Mouse (Mus musculus): ENCODE measurements at regions not wholly inside any gene's neighbourhood (a gene's known extent, or its start where the extent isn't known, plus 50 kb on each side); places are given as distances from the start of the nearest gene placed in this dataset.

DNA sequence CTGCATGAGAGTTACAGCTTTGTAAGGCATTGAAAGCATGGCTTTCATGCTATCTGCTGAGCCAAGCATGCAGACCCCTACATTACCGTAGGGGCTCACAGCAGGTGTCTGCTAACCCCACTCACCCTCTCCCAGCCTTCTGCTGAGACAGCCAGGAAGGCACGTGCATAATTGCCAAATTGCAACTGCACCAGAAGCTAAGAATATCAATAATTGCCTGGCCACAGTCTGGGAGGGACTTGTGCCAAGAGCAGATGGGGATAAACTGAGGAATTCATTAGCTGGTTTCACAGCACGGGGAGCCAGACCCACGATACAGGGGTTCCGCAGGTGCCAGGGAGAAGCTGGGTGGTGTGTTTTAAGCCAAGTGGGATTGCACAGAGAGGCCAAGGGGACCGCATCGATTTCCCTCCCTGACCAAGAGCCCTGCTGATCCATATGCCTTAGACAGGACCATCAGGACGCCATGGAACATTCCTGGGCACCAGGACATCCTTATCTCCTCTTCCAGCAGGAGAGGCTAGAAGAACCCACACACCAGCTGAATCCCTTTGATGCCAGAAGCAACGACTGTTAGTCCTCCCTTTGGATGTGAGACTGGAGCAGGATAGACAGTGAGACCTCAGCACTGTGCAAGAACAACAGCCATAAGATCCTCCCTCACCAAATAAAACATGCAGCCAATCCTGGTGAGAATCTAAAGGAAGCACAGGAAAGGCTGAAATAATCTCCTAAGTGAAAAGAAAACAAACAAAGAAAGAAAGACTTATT lies 84.8 kb upstream of the Glrp1 start:
- WGBS = 46% methylated on average over 9 of the region's 9 CpGs
- Histone ChIP-seq H3K4me3 (no peak overlapping the region), H3K9ac (ENCODE audit: low read depth, low read length) (no peak overlapping the region), H3K27me3 (ENCODE audit: control insufficient read depth, insufficient read depth, low read length) (no peaks in the 10 kb centered on the region), H3K36me3 (ENCODE audit: control insufficient read depth, insufficient read depth, low read length) (no peaks in the 10 kb centered on the region), H3K79me2 (replicated peaks; ENCODE audit: control insufficient read depth, insufficient read depth, low read length) (no peaks in the 10 kb centered on the region), H3K27ac (no peak overlapping the region), H3K4me1 (ENCODE audit: control insufficient read depth, insufficient read depth, low read length) (no peaks in the 10 kb centered on the region)
- no peak for TF ChIP-seq POLR2A (IDR thresholded peaks at IDR 0.05; ENCODE audit: insufficient read depth, low read depth, low read length)
- no peak for TF ChIP-seq CTCF (IDR thresholded peaks at IDR 0.05)
- no peak for TF ChIP-seq EP300 (IDR thresholded peaks at IDR 0.05; ENCODE audit: insufficient read depth, low read depth, low read length)
- intact Hi-C loops (cut with DNase I) = loop anchor here (5.0 kb wide), 1 partner anchor 43 kb away; no protein-coding TSS in a partner anchor
- no peak for DNase-seq

DNA sequence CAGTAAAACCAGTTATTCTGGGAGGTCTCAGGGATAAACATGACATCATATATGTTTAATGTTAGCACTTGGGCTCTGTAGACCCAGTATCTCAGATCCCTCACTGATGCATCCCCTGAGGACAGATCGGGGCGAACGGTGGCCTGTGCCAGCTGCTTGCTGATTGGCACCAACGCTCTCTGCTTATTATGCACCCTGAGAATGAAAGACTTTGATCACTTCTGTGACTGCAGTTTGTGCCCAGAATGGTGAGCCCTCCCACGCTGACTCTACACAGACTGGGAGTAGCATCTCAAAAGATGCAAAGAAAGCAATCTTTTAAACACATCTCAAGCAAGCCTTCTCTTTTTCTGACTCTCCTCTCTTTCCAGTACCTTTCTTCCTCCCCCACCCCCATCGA lies 82.2 kb upstream of the Glrp1 start:
- DNase-seq = no peak
- WGBS = 81% methylated on average over 6 of the region's 6 CpGs
- H3K27me3 ChIP-seq (ENCODE audit: control insufficient read depth, insufficient read depth, low read length) = no peaks in the 10 kb centered on the region
- H3K27ac ChIP-seq = no peak overlapping the region
- H3K36me3 ChIP-seq (ENCODE audit: control insufficient read depth, insufficient read depth, low read length) = no peaks in the 10 kb centered on the region
- H3K9ac ChIP-seq (ENCODE audit: low read depth, low read length) = no peak overlapping the region
- H3K79me2 ChIP-seq (replicated peaks; ENCODE audit: control insufficient read depth, insufficient read depth, low read length) = no peaks in the 10 kb centered on the region
- TF ChIP-seq CTCF (IDR thresholded peaks at IDR 0.05) (no peak), EP300 (IDR thresholded peaks at IDR 0.05; ENCODE audit: insufficient read depth, low read depth, low read length) (no peak)
- intact Hi-C loops (cut with DNase I) = loop anchor here (5.0 kb wide), 1 partner anchor 45 kb away; no protein-coding TSS in a partner anchor
- H3K4me3 ChIP-seq = no peak overlapping the region
- peaks cover under 1% of the 10 kb centered on the region; the same call in 1 of the 2 replicates for H3K4me1 ChIP-seq (ENCODE audit: control insufficient read depth, insufficient read depth, low read length)

DNA sequence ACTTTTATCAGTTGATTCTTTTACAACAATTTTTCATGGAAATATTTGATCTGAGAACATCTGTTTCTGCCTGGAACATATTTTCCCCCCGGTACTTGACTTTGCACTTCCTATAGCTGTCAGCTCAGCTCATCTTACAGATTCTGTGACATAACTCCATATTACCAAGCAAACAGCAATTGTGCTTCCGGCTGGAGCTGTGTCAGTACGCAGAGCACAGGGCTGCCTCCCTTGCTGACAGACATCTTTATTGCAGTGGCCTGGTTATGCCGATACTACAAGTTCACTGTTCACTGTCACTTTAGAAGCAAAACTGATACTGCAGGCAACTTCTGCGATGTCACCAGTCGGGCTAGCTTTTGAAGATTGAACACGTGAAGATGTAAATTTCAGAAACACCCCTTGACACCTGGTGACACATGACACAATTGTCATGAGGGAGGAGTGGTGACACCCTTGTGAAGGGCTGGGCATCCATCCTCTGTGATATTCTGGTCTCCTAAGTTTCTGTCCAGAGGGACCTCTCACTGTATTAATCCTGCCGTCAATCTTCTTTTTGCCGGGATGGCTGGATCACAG lies 81.0 kb upstream of the Glrp1 start:
- no peak overlapping the region for H3K27ac ChIP-seq
- H3K4me3 ChIP-seq = no peak overlapping the region
- intact Hi-C loops (cut with DNase I) = loop anchor here (5.0 kb wide), 1 partner anchor 46 kb away; no protein-coding TSS in a partner anchor
- 42% methylated on average over 9 of the region's 9 CpGs for WGBS
- no peak for DNase-seq
- H3K9ac ChIP-seq (ENCODE audit: low read depth, low read length) = no peak overlapping the region
- no peaks in the 10 kb centered on the region for H3K79me2 ChIP-seq (replicated peaks; ENCODE audit: control insufficient read depth, insufficient read depth, low read length)
- H3K27me3 ChIP-seq (ENCODE audit: control insufficient read depth, insufficient read depth, low read length) = no peaks in the 10 kb centered on the region
- H3K4me1 ChIP-seq (ENCODE audit: control insufficient read depth, insufficient read depth, low read length) = peaks cover 3% of the 10 kb centered on the region
- no peaks in the 10 kb centered on the region for H3K36me3 ChIP-seq (ENCODE audit: control insufficient read depth, insufficient read depth, low read length)
- TF ChIP-seq EP300 (IDR thresholded peaks at IDR 0.05; ENCODE audit: insufficient read depth, low read depth, low read length) (no peak), CTCF (IDR thresholded peaks at IDR 0.05) (no peak), POLR2A (IDR thresholded peaks at IDR 0.05; ENCODE audit: insufficient read depth, low read depth, low read length) (no peak)

DNA sequence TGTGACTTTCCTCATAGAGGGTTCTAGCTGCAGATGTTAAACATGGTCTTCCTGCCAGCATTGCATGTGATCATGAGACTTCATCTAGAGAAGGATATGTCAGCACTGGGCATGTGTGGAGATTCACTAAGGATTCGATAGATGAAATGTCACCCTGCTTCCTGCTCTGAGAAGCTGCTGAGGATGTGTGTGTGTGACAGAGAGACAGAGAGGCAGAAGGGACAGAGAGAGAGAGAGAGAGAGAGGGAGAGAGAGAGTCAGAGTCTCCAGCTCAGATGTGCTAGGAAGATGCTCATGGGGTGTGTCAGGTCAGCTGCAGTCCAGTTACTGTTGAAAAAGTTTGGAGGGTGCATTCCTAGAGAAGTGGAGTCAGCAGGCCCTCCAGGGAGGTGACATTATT lies 78.9 kb upstream of the Glrp1 start:
- Histone ChIP-seq H3K4me1 (ENCODE audit: control insufficient read depth, insufficient read depth, low read length) (peaks cover 3% of the 10 kb centered on the region), H3K36me3 (ENCODE audit: control insufficient read depth, insufficient read depth, low read length) (no peaks in the 10 kb centered on the region), H3K27ac (no peak overlapping the region), H3K4me3 (no peak overlapping the region), H3K9ac (ENCODE audit: low read depth, low read length) (no peak overlapping the region), H3K79me2 (replicated peaks; ENCODE audit: control insufficient read depth, insufficient read depth, low read length) (no peaks in the 10 kb centered on the region), H3K27me3 (ENCODE audit: control insufficient read depth, insufficient read depth, low read length) (no peaks in the 10 kb centered on the region)
- intact Hi-C loops (cut with DNase I) = no loop called here
- TF ChIP-seq POLR2A (IDR thresholded peaks at IDR 0.05; ENCODE audit: insufficient read depth, low read depth, low read length) (no peak), EP300 (IDR thresholded peaks at IDR 0.05; ENCODE audit: insufficient read depth, low read depth, low read length) (no peak), CTCF (IDR thresholded peaks at IDR 0.05) (no peak)
- WGBS = 32% methylated on average over 1 of the region's 1 CpGs
- DNase-seq = no peak

DNA sequence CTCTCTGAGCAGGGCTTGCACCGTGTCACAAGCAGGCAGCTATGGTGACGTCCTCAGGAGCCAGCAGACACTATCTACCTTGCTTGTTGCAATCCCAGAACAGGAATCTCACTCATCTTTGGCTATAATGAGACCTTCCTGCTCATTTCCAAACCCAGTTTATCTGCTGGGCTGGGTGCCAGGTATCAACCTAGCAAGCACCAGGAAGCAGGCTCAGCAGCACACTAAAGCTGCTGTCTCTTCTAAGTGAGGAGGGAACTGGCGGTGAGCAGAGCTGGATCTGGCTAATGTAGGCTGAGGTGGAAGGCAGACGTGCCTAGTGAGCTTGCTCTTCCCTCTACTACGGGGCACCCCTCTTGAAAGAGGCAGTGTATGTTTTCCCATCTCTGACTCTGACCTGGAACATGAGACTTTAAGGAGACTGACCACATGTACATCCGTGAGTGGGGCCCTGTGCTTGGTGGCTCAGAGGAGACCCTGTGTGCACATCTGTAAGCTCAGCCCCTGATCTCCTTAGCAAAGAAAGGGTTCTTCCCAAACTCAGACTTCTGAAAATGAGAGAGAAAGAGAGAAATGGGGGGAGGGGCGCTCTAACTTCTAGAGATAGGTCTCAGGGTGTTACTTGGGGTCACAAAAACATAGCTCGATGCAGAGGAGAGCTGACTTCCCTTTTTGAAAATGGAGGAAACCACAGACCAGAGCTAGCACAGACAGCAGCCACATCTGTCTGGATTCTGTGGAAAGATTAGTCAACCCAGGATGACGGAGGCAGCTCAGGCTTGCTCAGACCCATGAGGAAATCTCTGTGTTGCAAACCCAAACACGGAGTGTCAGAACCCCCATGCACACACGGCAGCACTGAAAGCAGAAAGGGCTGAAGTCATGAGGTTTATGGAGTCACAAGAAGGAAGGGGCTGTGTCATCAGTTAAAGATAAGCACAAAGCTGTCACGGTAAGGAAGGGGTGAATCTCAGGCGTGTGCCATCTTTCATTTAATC lies 77.3 kb upstream of the Glrp1 start:
- H3K9ac ChIP-seq (ENCODE audit: low read depth, low read length) = no peak overlapping the region
- H3K4me1 ChIP-seq (ENCODE audit: control insufficient read depth, insufficient read depth, low read length) = peaks cover 3% of the 10 kb centered on the region
- TF ChIP-seq POLR2A (IDR thresholded peaks at IDR 0.05; ENCODE audit: insufficient read depth, low read depth, low read length) = no peak
- 0 out of 2 replicates have a peak, but pooled peaks have one; percentile 48 for TF ChIP-seq EP300 (IDR thresholded peaks at IDR 0.05; ENCODE audit: insufficient read depth, low read depth, low read length)
- no peak for TF ChIP-seq CTCF (IDR thresholded peaks at IDR 0.05)
- H3K36me3 ChIP-seq (ENCODE audit: control insufficient read depth, insufficient read depth, low read length) = no peaks in the 10 kb centered on the region
- peak; percentile 25 to 51 for DNase-seq
- no peak overlapping the region for H3K27ac ChIP-seq
- 58% methylated on average over 13 of the region's 13 CpGs for WGBS
- H3K79me2 ChIP-seq (replicated peaks; ENCODE audit: control insufficient read depth, insufficient read depth, low read length) = no peaks in the 10 kb centered on the region
- H3K4me3 ChIP-seq = no peak overlapping the region
- intact Hi-C loops (cut with DNase I) = no loop called here
- no peaks in the 10 kb centered on the region for H3K27me3 ChIP-seq (ENCODE audit: control insufficient read depth, insufficient read depth, low read length)

Data from heart, adult 2 months (tissue).